Mouse (Mus musculus) adrenal gland, adult 2 months (tissue): ENCODE results near the gene Fnd3c2. TPM values are rescaled to one million over a fixed set of nuclear protein-coding genes. Genes with fewer than 3 reads are reported as not detected.
"Not testable (repeated sequence)": the region's sequence is repeated elsewhere in the genome, so short reads cannot be mapped to it uniquely, and the experiment has no call there.

Experiments
- DNase-seq: peaks from one replicate; pipeline ENCODE4 v3.0.0; 2021
- long read RNA-seq: library from polyadenylated mRNA; stranded (forward); transcript quantifications from one replicate; pipeline ENCODE4 v2.0.0, GENCODE M21; 2021
- polyA plus RNA-seq: library from polyadenylated mRNA; depleted of rRNA; stranded (reverse); fragments of >200 nt; gene quantifications from 2 replicates; pipeline ENCODE4 v1.2.3, GENCODE M21; 2012; rRNA removed
- total RNA-seq, 2 experiments: library from RNA; stranded (reverse); gene quantifications; 2 replicates each; pipeline ENCODE4 v1.2.3; 2021

Fnd3c2 gene
- total RNA-seq (not detected), polyA plus RNA-seq (not detected in 2 replicates)
- long read RNA-seq, partial matches to known transcripts = 0 of 1 reads
- long read RNA-seq, other reads (novel, unspliced or antisense) = 1 of 1 reads

GRCm38 (mm10) chrX:106255276-106255675 is at the start of gene Fnd3c2:
Gene Fnd3c2 (minus strand): TSS chrX:106255376.
- DNase-seq = no peak

DNA sequence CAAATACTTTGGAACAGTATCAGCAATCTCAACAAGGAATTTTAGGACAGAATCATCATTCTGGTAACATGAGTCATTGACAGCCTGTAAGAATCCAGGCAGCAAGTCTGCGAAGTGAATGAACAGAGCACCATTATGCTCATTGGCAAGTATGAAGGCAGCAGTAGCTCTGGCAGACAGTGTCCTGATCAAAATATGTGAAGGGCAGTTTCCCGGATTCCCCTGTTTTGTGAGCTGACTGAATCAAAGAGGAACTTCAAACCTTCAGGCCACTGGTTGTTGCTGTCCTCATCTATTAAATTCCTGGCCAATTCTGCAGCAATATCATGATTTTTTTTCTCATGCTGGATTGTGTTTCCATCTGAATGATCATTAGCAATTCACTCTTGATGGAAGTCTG is 29.3 kb upstream of the Fnd3c2 start:
- DNase-seq = no peak

- no peak for DNase-seq
Measured at GRCm38 (mm10) chrX:106221058-106221457, 34.1 kb downstream of the Fnd3c2 start, which contains the start of gene Taf9b. Gene Taf9b (minus strand): TSS chrX:106221158.

GRCm38 (mm10) chrX:106219171-106220032 is 35.8 kb downstream of the Fnd3c2 start:
- DNase-seq = peak; percentile 82

DNA sequence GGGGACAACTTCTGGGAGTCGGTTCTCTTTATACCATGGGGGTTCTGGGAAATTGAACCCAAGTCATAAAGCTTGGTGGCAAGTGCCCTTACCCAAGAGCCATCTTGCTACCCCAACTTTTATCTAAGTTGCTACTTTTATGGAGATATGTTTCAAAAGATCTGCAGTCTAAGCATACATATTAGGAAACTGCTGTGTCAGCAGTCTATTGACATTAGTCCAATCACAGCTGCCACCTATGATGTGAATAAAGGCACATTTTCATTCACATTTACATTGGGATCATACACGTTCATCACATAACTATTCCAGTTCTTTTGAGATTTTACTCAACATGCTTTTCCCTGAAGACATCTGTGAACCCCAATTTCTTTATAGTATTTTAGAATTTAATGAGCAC is 46.1 kb downstream of the Fnd3c2 start:
- DNase-seq = no peak

DNA sequence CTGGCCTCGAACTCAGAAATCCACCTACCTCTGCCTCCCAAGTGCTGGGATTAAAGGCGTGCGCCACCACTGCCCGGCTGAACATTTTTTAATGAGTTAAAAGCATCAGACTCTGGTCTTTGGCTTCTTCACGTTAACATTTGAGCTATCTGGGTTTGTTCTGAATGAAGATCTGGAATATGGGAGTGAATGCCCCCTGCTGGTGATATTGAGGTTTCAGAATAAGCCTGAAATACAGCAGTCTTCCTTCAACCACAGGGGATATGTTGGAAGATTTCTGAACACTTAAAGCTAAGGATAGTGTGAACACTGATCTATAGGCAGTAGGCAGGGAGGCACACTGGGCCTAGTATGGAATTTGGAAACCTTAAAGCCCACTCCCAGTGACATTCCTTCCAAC is 56.3 kb downstream of the Fnd3c2 start:
- DNase-seq = no peak

DNA sequence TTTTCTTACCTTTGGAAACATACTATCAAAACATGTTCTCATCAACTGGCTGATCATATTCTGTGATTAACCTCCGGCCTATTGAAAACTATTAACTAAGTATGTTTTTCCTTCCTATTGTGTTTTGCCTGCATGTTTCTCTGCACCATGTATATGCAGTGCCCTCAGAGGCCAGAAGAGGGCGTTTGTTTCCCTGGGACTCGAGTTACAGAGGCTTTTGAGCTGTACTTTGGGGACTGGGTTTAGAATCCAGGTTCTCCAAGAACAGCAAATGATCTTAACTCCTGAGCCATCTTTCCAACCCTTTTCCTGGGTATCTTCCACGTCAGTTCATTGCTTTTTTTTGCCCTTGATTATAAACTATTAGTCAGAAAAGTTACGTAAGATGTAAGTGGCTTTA is 57.9 kb downstream of the Fnd3c2 start:
- no peak for DNase-seq

- DNase-seq = not testable (repeated sequence)
Measured at GRCm38 (mm10) chrX:106194361-106194760, 60.8 kb downstream of the Fnd3c2 start.

GRCm38 (mm10) chrX:106190091-106190490 is 65.1 kb downstream of the Fnd3c2 start:
- peak; percentile 19 for DNase-seq

- DNase-seq = no peak
Measured at GRCm38 (mm10) chrX:106189356-106189755, 65.8 kb downstream of the Fnd3c2 start.

GRCm38 (mm10) chrX:106187737-106188136 is 67.4 kb downstream of the Fnd3c2 start:
- DNase-seq = peak; percentile 63

DNA sequence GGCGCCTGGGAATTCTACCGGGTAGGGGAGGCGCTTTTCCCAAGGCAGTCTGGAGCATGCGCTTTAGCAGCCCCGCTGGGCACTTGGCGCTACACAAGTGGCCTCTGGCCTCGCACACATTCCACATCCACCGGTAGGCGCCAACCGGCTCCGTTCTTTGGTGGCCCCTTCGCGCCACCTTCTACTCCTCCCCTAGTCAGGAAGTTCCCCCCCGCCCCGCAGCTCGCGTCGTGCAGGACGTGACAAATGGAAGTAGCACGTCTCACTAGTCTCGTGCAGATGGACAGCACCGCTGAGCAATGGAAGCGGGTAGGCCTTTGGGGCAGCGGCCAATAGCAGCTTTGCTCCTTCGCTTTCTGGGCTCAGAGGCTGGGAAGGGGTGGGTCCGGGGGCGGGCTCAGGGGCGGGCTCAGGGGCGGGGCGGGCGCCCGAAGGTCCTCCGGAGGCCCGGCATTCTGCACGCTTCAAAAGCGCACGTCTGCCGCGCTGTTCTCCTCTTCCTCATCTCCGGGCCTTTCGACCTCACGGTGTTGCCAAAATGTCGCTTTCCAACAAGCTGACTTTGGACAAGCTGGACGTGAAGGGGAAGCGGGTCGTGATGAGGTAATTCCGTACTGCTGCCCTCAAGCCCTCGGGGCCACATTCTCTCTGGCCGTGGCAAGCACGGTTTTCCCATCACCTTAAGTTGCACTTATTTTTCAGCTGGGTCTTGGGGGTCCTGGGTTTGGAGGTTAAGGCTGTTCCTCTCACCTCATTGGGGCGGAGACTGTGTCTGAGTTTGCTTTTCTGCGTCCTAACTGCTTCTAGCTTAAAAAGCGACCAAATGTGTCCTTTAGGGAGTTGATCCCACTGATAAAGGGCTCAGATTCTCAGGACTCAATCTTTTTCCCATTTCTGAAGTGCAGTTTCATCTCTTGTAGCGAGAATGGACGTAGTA is 68.2 kb downstream of the Fnd3c2 start, which contains the start of gene Pgk1:
Gene Pgk1, plus strand, starts transcription at position 388 of the 937 bp plus-strand sequence.
- DNase-seq = peak; percentile 91

GRCm38 (mm10) chrX:106185706-106186105 is 69.5 kb downstream of the Fnd3c2 start:
- DNase-seq = no peak

Other genes with a start within 250 kb of the Fnd3c2 start
- gene Magt1, start 243.5 kb downstream of the Fnd3c2 start, total RNA-seq = 10 to 100 TPM; 48.9 to 66.5 TPM
- gene Magt1, start 243.5 kb downstream of the Fnd3c2 start, polyA plus RNA-seq = 1.6 and 2.5 TPM in 2 replicates
- gene Cox7b, start 239.7 kb downstream of the Fnd3c2 start, total RNA-seq = 100 to 1,000 TPM; 536 to 642 TPM
- 36.1 and 39.5 TPM in 2 replicates for gene Cox7b, start 239.7 kb downstream of the Fnd3c2 start, polyA plus RNA-seq
- 10 to 100 TPM; 34.1 to 42.6 TPM for gene Atp7a, start 228.1 kb downstream of the Fnd3c2 start, total RNA-seq
- 1.4 and 2.1 TPM in 2 replicates for gene Atp7a, start 228.1 kb downstream of the Fnd3c2 start, polyA plus RNA-seq
- gene Tlr13, start 112.2 kb downstream of the Fnd3c2 start, total RNA-seq = 1 to 10 TPM; 2.6 to 2.8 TPM
- 0.21 and 0.26 TPM in 2 replicates for gene Tlr13, start 112.2 kb downstream of the Fnd3c2 start, polyA plus RNA-seq
- 100 to 1,000 TPM; 274 to 441 TPM for gene Pgk1, start 68.3 kb downstream of the Fnd3c2 start, total RNA-seq
- gene Pgk1, start 68.3 kb downstream of the Fnd3c2 start, polyA plus RNA-seq = 27.1 and 27.4 TPM in 2 replicates
- 10 to 100 TPM; 18.0 to 28.0 TPM for gene Taf9b, start 34.2 kb downstream of the Fnd3c2 start, total RNA-seq
- 2.2 and 2.6 TPM in 2 replicates for gene Taf9b, start 34.2 kb downstream of the Fnd3c2 start, polyA plus RNA-seq
- gene Fndc3c1, start 230.0 kb upstream of the Fnd3c2 start, total RNA-seq = under 1 TPM; 0.12 to 0.28 TPM
- gene Fndc3c1, start 230.0 kb upstream of the Fnd3c2 start, polyA plus RNA-seq = 0.03 TPM in 1 of 2 replicates, not detected in the other